Mouse (Mus musculus) forebrain, embryonic 16.5 days (tissue): ENCODE results near the gene Sema3e. TPM values are rescaled to one million over a fixed set of nuclear protein-coding genes. Genes with fewer than 3 reads are reported as not detected.
A peak's percentile ranks its signal among the peaks of the same experiment; 100 is the strongest.

ENCODE experiments used
- ATAC-seq: fragments of 200-750 bp; cut with Nextera tagmentation; 2 replicates; pipeline ENCODE4 v1.8.0; 2017; ENCODE audit warnings: mild to moderate bottlenecking, moderate library complexity
- H3K27ac ChIP-seq: fragments of 300-500 bp; sonication (generic); 2 replicates; pipeline ENCODE4 v1.5.1; 2014; ENCODE audit warnings: low read length, control low read depth
- H3K27me3 ChIP-seq: fragments of 300-500 bp; sonication (generic); replicated peaks from 2 replicates; pipeline ENCODE4 v1.6.1; 2014; ENCODE audit warnings: low read length; ENCODE audit not compliant: control insufficient read depth, insufficient read depth
- H3K36me3 ChIP-seq: fragments of 300-500 bp; sonication (generic); 2 replicates; pipeline ENCODE4 v1.6.1; 2014; ENCODE audit not compliant: control insufficient read depth, insufficient read depth
- H3K4me1 ChIP-seq: fragments of 300-500 bp; sonication (generic); replicated peaks from 2 replicates; pipeline ENCODE4 v1.6.1; 2014; ENCODE audit warnings: low read length; ENCODE audit not compliant: control insufficient read depth, insufficient read depth
- H3K4me2 ChIP-seq: fragments of 300-500 bp; sonication (generic); 2 replicates; pipeline ENCODE4 v1.6.1; 2014; ENCODE audit warnings: mild to moderate bottlenecking, low read length, control low read depth
- H3K4me3 ChIP-seq: fragments of 300-500 bp; sonication (generic); replicated peaks from 2 replicates; pipeline ENCODE4 v1.5.1; 2014; ENCODE audit warnings: mild to moderate bottlenecking, low read length, control low read depth
- H3K9ac ChIP-seq: fragments of 300-500 bp; sonication (generic); replicated peaks from 2 replicates; pipeline ENCODE4 v1.6.1; 2014; ENCODE audit warnings: low read depth, low read length, control low read depth
- H3K9me3 ChIP-seq: fragments of 300-500 bp; sonication (generic); 2 replicates; pipeline ENCODE4 v1.6.1; 2016; ENCODE audit warnings: low read length; ENCODE audit not compliant: control insufficient read depth
- WGBS: fragments of 180-500 bp; shearing (Covaris S2); extraction: QIAGEN DNeasy Blood & Tissue Kit; methylation state at CpG from one replicate; pipeline ENCODE4 v1.1.7; 2014; 5-methylcytosine and 5-hydroxymethylcytosine counted together
- polyA plus RNA-seq: library from polyadenylated mRNA; unstranded; fragments of >200 nt; fragmentation: Nextera tagmentation; extraction: Ambion mirVana; gene quantifications from 2 replicates; pipeline ENCODE4 v1.2.1, GENCODE M21; 2015

The Sema3e gene
- polyA plus RNA-seq, 1 experiment from 2014 or later = 2.4 TPM

DNA sequence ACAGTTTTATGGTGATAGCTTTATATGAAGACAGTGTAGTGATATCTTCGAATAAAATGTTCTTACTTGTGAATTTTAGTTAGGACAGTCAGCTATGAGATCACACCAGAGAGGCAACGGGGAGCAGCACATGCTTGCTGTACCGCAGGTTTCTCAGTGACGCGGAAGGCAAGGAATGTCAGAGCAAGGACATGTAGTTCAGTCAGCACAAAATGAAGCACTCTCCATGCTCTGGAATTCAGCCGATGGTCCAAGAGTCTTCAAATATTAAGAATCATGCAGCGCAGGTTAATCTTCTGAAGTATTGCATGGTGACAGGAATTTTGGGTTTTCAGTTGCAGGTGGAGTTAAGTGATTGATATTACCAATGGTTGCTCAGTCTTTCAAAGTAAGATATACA is 3.3 kb downstream of the Sema3e start:
- ATAC-seq = no peak
- H3K27me3 ChIP-seq = no peaks in the 10 kb centered on the region
- H3K4me1 ChIP-seq = peaks cover 5% of the 10 kb centered on the region
- no peak overlapping the region for H3K4me2 ChIP-seq
- no peaks in the 10 kb centered on the region for H3K9me3 ChIP-seq
- no peak overlapping the region for H3K4me3 ChIP-seq
- H3K36me3 ChIP-seq = no peaks in the 10 kb centered on the region
- H3K9ac ChIP-seq = no peak overlapping the region
- 94% methylated on average over 7 of the region's 7 CpGs for WGBS
- no peak overlapping the region for H3K27ac ChIP-seq

DNA sequence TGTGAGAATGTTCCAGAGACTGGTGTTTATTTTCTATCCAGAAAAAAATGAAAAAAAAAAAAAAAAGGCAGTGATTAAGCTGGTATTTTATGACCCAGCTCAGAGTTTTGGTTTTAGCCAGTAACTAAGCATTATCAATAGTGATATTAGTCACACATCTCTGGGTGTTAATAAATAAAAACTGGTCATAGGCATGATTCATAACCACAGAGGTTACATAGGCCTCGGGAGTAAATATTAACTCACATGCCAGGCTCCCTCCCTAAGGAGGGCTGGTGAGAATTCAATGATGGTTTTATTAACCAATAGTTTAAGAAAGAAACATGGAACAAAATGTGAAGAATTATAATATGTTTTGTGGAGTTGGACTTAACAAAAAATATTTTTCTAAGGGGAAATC is 5.7 kb downstream of the Sema3e start:
- no peak overlapping the region for H3K9ac ChIP-seq
- no peak overlapping the region for H3K27ac ChIP-seq

DNA sequence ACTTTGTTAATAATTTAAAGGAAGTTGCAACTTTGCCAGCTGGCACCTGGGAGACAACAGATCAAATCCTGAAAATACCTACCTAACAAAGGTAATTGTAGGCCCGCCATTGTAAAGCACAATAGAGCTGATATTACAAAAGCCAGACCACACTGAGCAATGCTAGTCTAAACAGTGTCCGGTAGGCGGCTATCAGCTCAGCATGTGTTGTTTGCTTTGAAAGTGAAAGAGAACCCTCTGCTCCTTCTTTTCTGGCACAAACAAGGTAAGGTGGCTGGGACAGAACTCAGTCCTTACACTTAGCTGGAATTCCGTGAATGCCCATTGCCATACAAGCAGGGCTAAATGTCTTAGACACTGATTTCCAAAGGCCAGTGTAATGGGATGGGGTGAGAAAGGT is 7.0 kb downstream of the Sema3e start:
- Histone ChIP-seq H3K27ac (no peak overlapping the region), H3K36me3 (no peaks in the 10 kb centered on the region), H3K4me1 (no peaks in the 10 kb centered on the region), H3K27me3 (no peaks in the 10 kb centered on the region), H3K4me2 (no peak overlapping the region), H3K9me3 (no peaks in the 10 kb centered on the region), H3K9ac (no peak overlapping the region), H3K4me3 (no peak overlapping the region)
- 18% methylated on average over 4 of the region's 4 CpGs for WGBS
- ATAC-seq = no peak

More for the DNA sequence above, 5.7 kb downstream of the Sema3e start:
- Histone ChIP-seq H3K4me1 (peaks cover 4% of the 10 kb centered on the region), H3K4me2 (no peak overlapping the region), H3K9me3 (no peaks in the 10 kb centered on the region), H3K36me3 (no peaks in the 10 kb centered on the region), H3K27me3 (no peaks in the 10 kb centered on the region), H3K4me3 (no peak overlapping the region)
- 88% methylated on average over 1 of the region's 1 CpGs for WGBS
- no peak for ATAC-seq

DNA sequence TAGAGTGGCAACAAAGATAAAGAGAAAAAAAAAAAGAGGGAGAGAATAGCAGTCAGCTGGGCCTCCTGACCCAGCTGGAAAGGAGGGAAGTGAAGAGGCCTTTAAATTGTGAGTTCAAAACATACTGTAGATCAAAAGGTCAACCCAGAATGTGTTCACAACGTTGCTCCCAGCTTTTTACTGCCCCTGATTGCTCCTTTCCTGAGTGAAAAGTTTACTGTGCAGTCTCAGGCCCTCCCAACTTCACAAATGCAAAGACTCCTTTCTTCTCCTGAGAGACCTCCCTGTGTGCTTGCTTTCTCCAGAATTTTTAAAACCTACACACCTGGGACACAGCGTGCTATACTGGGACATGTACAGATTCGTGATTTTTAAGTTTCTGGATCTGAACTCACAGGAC is 8.2 kb downstream of the Sema3e start:
- 47% methylated on average over 3 of the region's 3 CpGs for WGBS
- no peak for ATAC-seq
- no peaks in the 10 kb centered on the region for H3K27me3 ChIP-seq
- no peaks in the 10 kb centered on the region for H3K36me3 ChIP-seq
- H3K9me3 ChIP-seq = no peaks in the 10 kb centered on the region
- H3K4me2 ChIP-seq = no peak overlapping the region
- no peak overlapping the region for H3K27ac ChIP-seq
- no peak overlapping the region for H3K4me3 ChIP-seq
- no peak overlapping the region for H3K9ac ChIP-seq
- no peaks in the 10 kb centered on the region for H3K4me1 ChIP-seq

DNA sequence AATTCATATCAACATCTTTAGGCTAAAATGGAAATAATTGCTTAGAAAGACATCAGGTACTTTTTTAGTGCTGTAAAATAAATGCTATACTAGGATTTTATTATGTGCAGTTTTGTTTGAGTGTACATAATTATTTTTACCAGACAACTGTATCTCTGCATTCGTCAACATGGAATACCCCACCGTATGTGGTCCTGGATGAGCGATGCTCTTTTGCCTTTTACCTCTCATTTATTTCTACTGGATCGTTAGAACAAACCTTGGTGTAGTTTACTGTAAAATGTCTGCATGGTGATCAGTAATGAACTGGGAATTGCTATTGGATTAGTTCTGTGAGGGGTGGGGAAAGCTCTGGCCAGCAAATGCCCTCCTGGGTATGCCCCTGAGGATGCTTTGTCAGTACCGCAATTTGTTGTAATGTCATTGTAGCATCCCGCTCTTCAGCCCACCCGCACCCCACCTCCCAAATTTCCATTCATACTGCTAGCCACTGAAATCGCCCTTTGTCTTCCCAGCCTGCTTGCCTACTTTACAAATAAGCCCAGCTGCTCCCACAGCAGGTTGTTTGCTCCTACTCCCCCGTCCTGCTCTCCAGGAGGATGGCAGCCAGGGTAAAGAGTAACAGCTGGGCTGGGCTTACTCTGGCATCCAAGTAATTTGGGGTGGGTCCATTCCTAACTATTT is 13.9 kb downstream of the Sema3e start:
- 10% methylated on average over 9 of the region's 9 CpGs for whole genome bisulfite sequencing
- Histone ChIP-seq H3K4me2 (peak overlapping the region; percentile 35), H3K4me3 (peak overlapping the region; percentile 8; the same call in 1 of the 2 replicates), H3K27me3 (no peaks in the 10 kb centered on the region), H3K36me3 (no peaks in the 10 kb centered on the region), H3K27ac (no peak overlapping the region), H3K9me3 (no peaks in the 10 kb centered on the region), H3K9ac (0 out of 2 replicates have a peak overlapping the region, but pooled peaks have one; percentile 19), H3K4me1 (peaks cover 9% of the 10 kb centered on the region)
- peak; percentile 83 for ATAC-seq

DNA sequence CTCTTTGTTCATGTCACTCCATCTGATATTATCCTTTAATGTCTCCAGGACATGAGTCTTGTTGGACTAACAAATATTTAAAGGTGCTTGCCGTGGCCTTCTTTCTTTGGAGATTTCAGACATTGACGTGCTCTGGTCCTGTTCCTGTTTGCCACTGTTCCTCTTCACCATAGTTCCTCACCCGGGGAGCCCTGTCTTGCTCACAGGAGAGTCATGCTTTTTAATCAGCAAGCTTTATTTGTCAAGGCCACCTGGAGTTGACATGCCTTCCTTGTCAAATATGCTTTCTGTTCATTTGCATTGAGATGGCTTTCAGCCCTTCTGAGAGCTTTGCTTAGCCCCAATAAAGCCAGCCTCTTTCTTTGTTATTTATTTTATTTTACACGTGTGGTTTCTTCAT is 15.1 kb downstream of the Sema3e start:
- H3K4me2 ChIP-seq = no peak overlapping the region
- H3K27ac ChIP-seq = no peak overlapping the region
- H3K9ac ChIP-seq = no peak overlapping the region
- no peaks in the 10 kb centered on the region for H3K9me3 ChIP-seq
- H3K4me3 ChIP-seq = no peak overlapping the region
- ATAC-seq = no peak
- 22% methylated on average over 4 of the region's 4 CpGs for WGBS
- H3K27me3 ChIP-seq = no peaks in the 10 kb centered on the region
- no peaks in the 10 kb centered on the region for H3K36me3 ChIP-seq
- H3K4me1 ChIP-seq = peaks cover 9% of the 10 kb centered on the region

DNA sequence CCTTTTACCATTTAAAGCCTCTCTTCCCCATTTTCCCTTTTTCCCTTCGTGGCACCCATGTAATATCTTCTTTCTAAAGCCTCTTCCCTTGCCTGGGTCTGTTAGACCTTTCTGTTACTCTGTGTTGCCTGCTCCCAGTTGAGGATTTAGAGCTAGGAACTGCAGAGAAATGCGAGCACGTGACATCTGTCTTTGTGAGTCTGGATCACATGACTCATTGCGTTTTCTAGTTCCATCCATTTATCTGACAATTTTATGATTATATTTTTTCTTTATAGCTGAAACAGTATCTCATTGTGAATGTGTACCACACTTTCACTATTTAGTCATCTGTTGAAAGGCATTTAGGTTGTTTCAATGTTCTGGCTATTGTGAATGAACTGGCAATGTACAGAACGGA is 18.0 kb downstream of the Sema3e start:
- no peak for ATAC-seq
- no peak overlapping the region for H3K9ac ChIP-seq
- no peaks in the 10 kb centered on the region for H3K9me3 ChIP-seq
- no peak overlapping the region for H3K27ac ChIP-seq
- no peak overlapping the region for H3K4me3 ChIP-seq
- H3K4me1 ChIP-seq = peaks cover 9% of the 10 kb centered on the region
- H3K4me2 ChIP-seq = no peak overlapping the region
- 80% methylated on average over 5 of the region's 5 CpGs for WGBS
- H3K27me3 ChIP-seq = no peaks in the 10 kb centered on the region
- H3K36me3 ChIP-seq = no peaks in the 10 kb centered on the region

DNA sequence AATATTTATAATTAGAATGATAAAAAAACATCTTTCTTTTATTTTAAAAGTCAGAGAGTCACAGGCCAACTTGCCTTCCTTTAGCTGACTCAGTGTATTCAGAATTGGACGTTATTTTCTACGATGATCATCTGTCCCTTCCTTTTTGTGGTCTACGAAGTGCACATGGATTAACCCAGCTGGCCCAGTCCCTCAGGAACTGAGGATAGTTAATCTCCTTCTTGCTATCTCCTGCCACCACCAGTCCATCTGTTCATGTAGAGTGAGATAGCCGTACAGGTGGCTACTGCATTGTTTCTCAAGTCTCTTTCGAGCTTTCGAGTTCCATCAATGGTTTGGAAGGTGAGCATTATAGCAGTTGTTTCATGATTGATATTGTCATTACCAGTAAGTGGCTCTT is 18.9 kb downstream of the Sema3e start:
- Histone ChIP-seq H3K36me3 (no peaks in the 10 kb centered on the region), H3K4me3 (no peak overlapping the region), H3K4me1 (peaks cover 7% of the 10 kb centered on the region), H3K9ac (no peak overlapping the region), H3K4me2 (no peak overlapping the region), H3K27me3 (no peaks in the 10 kb centered on the region), H3K27ac (no peak overlapping the region), H3K9me3 (no peaks in the 10 kb centered on the region)
- 93% methylated on average over 6 of the region's 6 CpGs for WGBS
- no peak for ATAC-seq

DNA sequence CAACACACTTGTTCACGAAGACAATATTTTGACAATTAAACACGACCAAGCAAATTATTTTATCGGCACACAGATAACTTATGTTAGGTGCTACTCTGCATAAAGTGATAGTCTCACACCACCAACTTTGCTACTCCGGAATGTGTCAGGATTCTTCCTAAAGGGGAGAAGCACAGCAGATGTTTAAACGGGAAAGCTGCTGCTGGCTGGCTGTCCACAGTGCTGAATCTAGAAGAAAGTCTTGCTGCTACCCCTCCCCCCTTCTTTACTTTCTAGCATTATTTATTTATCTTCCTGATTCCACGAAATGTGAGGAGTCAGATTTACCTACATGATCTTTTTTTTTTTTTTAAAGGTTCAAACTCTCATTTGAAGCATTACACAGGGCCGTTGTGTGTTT is 23.6 kb downstream of the Sema3e start:
- H3K27me3 ChIP-seq = no peaks in the 10 kb centered on the region
- 35% methylated on average over 7 of the region's 7 CpGs for WGBS
- no peak overlapping the region for H3K4me2 ChIP-seq
- no peak overlapping the region for H3K27ac ChIP-seq
- ATAC-seq = no peak
- H3K9me3 ChIP-seq = no peaks in the 10 kb centered on the region
- H3K4me1 ChIP-seq = no peaks in the 10 kb centered on the region
- H3K9ac ChIP-seq = no peak overlapping the region
- no peak overlapping the region for H3K4me3 ChIP-seq
- no peaks in the 10 kb centered on the region for H3K36me3 ChIP-seq

DNA sequence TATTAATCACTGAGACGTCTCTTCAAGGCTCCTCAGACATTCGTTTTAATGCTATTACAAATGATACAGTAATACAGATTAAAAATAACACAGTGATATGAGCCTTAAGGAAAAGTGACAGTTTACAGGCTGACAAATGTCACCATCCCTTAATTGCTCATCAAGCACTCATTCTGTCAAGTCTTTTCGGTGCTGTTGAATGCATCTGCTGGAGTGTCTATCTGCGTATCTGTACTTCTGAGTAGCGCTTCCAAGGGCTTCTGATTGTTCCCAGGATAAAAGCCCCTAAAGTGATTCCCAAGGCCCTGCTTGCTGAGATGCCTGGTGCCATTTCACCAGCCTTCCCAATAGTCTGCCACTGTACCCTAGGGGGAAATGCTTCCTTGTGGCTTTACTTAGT is 29.4 kb downstream of the Sema3e start:
- 53% methylated on average over 5 of the region's 5 CpGs for WGBS
- peak; percentile 67 for ATAC-seq
- H3K27me3 ChIP-seq = no peaks in the 10 kb centered on the region
- no peak overlapping the region for H3K4me2 ChIP-seq
- H3K4me3 ChIP-seq = no peak overlapping the region
- H3K9ac ChIP-seq = no peak overlapping the region
- no peaks in the 10 kb centered on the region for H3K9me3 ChIP-seq
- no peaks in the 10 kb centered on the region for H3K36me3 ChIP-seq
- H3K4me1 ChIP-seq = no peaks in the 10 kb centered on the region
- H3K27ac ChIP-seq = no peak overlapping the region
